Mouse (Mus musculus) brown adipose tissue, adult 24 weeks (tissue): ENCODE measurements around the gene Efcab9. TPM values are rescaled to one million over a fixed set of nuclear protein-coding genes. Genes with fewer than 3 reads are reported as not detected.
A peak's percentile ranks its signal among the peaks of the same experiment; 100 is the strongest.

Source experiments
- H3K27ac ChIP-seq: fragments of 200-500 bp; replicated peaks from 2 replicates; pipeline ENCODE4 v1.5.1; 2012; ENCODE audit warnings: low read depth, mild to moderate bottlenecking, low read length
- H3K4me1 ChIP-seq: fragments of 200-500 bp; 2 replicates; pipeline ENCODE4 v1.6.1; 2012; ENCODE audit warnings: low read length, mixed read lengths; ENCODE audit not compliant: control insufficient read depth, insufficient read depth, insufficient read length
- H3K4me3 ChIP-seq: fragments of 200-500 bp; 2 replicates; pipeline ENCODE4 v1.5.1; 2012; ENCODE audit warnings: low read depth, mild to moderate bottlenecking, low read length, moderate library complexity; ENCODE audit not compliant: insufficient read depth
- polyA plus RNA-seq: library from polyadenylated mRNA; stranded (reverse); fragments of >200 nt; gene quantifications from 2 replicates; pipeline ENCODE4 v1.2.4, GENCODE M21; 2012; ENCODE audit not compliant: missing spikeins, insufficient read depth, insufficient read length

Gene Efcab9
- polyA plus RNA-seq, 1 experiment, result not detected

GRCm38 (mm10) chr11:32562706-32563105 is 30.8 kb upstream of the Efcab9 start:
- H3K27ac ChIP-seq, result 0 out of 2 replicates have a peak overlapping the region, but pooled peaks have one; percentile 24
- no peak overlapping the region for H3K4me3 ChIP-seq
- peaks cover 72% of the 10 kb centered on the region for H3K4me1 ChIP-seq

GRCm38 (mm10) chr11:32561465-32562355 is 29.8 kb upstream of the Efcab9 start:
- Histone ChIP-seq H3K4me3 (no peak overlapping the region), H3K27ac (peak overlapping the region; percentile 83), H3K4me1 (peaks cover 65% of the 10 kb centered on the region)

- peak overlapping the region; percentile 37 for H3K27ac ChIP-seq
- no peak overlapping the region for H3K4me3 ChIP-seq
- peaks cover 60% of the 10 kb centered on the region for H3K4me1 ChIP-seq
These were observed 28.3 kb upstream of the Efcab9 start for GRCm38 (mm10) chr11:32560015-32560770.

GRCm38 (mm10) chr11:32558677-32559076 is 26.8 kb upstream of the Efcab9 start:
- H3K4me3 ChIP-seq, result no peak overlapping the region
- H3K27ac ChIP-seq, result peak overlapping the region; percentile 6

GRCm38 (mm10) chr11:32558026-32558425 is 26.1 kb upstream of the Efcab9 start:
- H3K4me3 ChIP-seq, result no peak overlapping the region
- no peak overlapping the region for H3K27ac ChIP-seq
- H3K4me1 ChIP-seq, result peaks cover 59% of the 10 kb centered on the region

More at GRCm38 (mm10) chr11:32558677-32559076, 26.8 kb upstream of the Efcab9 start:
- H3K4me1 ChIP-seq, result peaks cover 59% of the 10 kb centered on the region

GRCm38 (mm10) chr11:32556333-32556990 is 24.6 kb upstream of the Efcab9 start:
- H3K4me3 ChIP-seq, result no peak overlapping the region
- no peak overlapping the region for H3K27ac ChIP-seq
- peaks cover 61% of the 10 kb centered on the region for H3K4me1 ChIP-seq

- peak overlapping the region; percentile 91 for H3K27ac ChIP-seq
- H3K4me1 ChIP-seq, result peaks cover 65% of the 10 kb centered on the region
- no peak overlapping the region for H3K4me3 ChIP-seq
These were observed 23.3 kb upstream of the Efcab9 start for GRCm38 (mm10) chr11:32555103-32555689.

GRCm38 (mm10) chr11:32554141-32555091 is 22.5 kb upstream of the Efcab9 start:
- peak overlapping the region; percentile 91 for H3K27ac ChIP-seq
- 0 out of 2 replicates have a peak overlapping the region, but pooled peaks have one; percentile 5 for H3K4me3 ChIP-seq
- H3K4me1 ChIP-seq, result peaks cover 62% of the 10 kb centered on the region

- peaks cover 63% of the 10 kb centered on the region for H3K4me1 ChIP-seq
- no peak overlapping the region for H3K4me3 ChIP-seq
- peak overlapping the region; percentile 91 for H3K27ac ChIP-seq
These were observed 21.6 kb upstream of the Efcab9 start for GRCm38 (mm10) chr11:32553311-32554140.

- Histone ChIP-seq H3K4me1 (peaks cover 70% of the 10 kb centered on the region), H3K27ac (peak overlapping the region; percentile 91)
These were observed 20.7 kb upstream of the Efcab9 start for GRCm38 (mm10) chr11:32552401-32553090.

GRCm38 (mm10) chr11:32551579-32552297 is 19.9 kb upstream of the Efcab9 start:
- H3K4me1 ChIP-seq, result peaks cover 78% of the 10 kb centered on the region
- no peak overlapping the region for H3K4me3 ChIP-seq
- no peak overlapping the region; the same call in 1 of the 2 replicates for H3K27ac ChIP-seq

More at GRCm38 (mm10) chr11:32552401-32553090, 20.7 kb upstream of the Efcab9 start:
- no peak overlapping the region for H3K4me3 ChIP-seq

- 0 out of 2 replicates have a peak overlapping the region, but pooled peaks have one; percentile 4 for H3K27ac ChIP-seq
- H3K4me1 ChIP-seq, result peaks cover 79% of the 10 kb centered on the region
These were observed 19.2 kb upstream of the Efcab9 start for GRCm38 (mm10) chr11:32551056-32551455.

More at GRCm38 (mm10) chr11:32551056-32551455, 19.2 kb upstream of the Efcab9 start:
- H3K4me3 ChIP-seq, result no peak overlapping the region
